Mouse (Mus musculus): ENCODE measurements at regions not wholly inside any gene's neighbourhood (a gene's known extent, or its start where the extent isn't known, plus 50 kb on each side); places are given as distances from the start of the nearest gene placed in this dataset.

GRCm38 (mm10) chr10:51235586-51236575, 244.5 kb upstream of the Gm49339 start:
- H3K4me2 ChIP-seq (ENCODE audit: low read depth, low read length) = no peak overlapping the region
- H3K36me3 ChIP-seq (ENCODE audit: insufficient read depth, low read length) = no peaks in the 10 kb centered on the region
- WGBS = 29% methylated on average over 10 of the region's 10 CpGs
- no peak overlapping the region for H3K9ac ChIP-seq (replicated peaks; ENCODE audit: low read length)
- H3K27me3 ChIP-seq (ENCODE audit: insufficient read depth, low read length) = no peaks in the 10 kb centered on the region
- no peak overlapping the region for H3K4me3 ChIP-seq (ENCODE audit: low read length)
- no peak for TF ChIP-seq CTCF (IDR thresholded peaks at IDR 0.05; ENCODE audit: low read depth)
- H3K9me3 ChIP-seq (ENCODE audit: low read length) = no peaks in the 10 kb centered on the region
- no peaks in the 10 kb centered on the region for H3K4me1 ChIP-seq (ENCODE audit: insufficient read depth, low read length)
- ATAC-seq = peak; percentile 67; the same call in 1 of the 2 replicates
- H3K27ac ChIP-seq = no peak overlapping the region
- peak; percentile 33 for DNase-seq (ENCODE audit: low spot score)

- ATAC-seq (no peak), DNase-seq (ENCODE audit: low spot score) (no peak)
- TF ChIP-seq CTCF (IDR thresholded peaks at IDR 0.05; ENCODE audit: low read depth) = no peak
- Histone ChIP-seq H3K36me3 (ENCODE audit: insufficient read depth, low read length) (no peaks in the 10 kb centered on the region), H3K4me2 (ENCODE audit: low read depth, low read length) (no peak overlapping the region), H3K27me3 (ENCODE audit: insufficient read depth, low read length) (no peaks in the 10 kb centered on the region), H3K4me3 (ENCODE audit: low read length) (no peak overlapping the region), H3K9ac (replicated peaks; ENCODE audit: low read length) (no peak overlapping the region), H3K4me1 (ENCODE audit: insufficient read depth, low read length) (no peaks in the 10 kb centered on the region), H3K27ac (no peak overlapping the region), H3K9me3 (ENCODE audit: low read length) (no peaks in the 10 kb centered on the region)
Measured at GRCm38 (mm10) chr10:51238103-51238502, 242.3 kb upstream of the Gm49339 start.

DNA sequence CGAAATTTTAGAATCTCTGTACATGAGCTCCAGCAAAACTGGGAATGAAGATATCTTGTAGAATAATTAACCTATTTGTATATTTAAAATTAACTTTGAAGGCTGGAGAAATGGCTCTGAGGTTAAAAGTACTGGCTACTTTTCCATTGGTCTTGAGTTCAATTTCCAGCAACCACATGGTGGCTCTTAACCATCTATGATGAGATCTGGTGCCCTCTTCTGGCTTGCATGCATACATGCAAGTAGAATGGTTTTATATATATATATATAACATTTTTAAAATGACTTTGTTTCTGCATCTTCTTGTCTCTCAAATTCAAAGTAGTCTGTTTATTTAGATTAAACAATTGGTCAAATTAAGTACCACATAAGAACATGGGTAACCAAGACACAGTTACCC, 227.0 kb upstream of the Gm49339 start:
- WGBS = 96% methylated on average over 1 of the region's 1 CpGs
- TF ChIP-seq CTCF (IDR thresholded peaks at IDR 0.05; ENCODE audit: low read depth) = no peak
- DNase-seq (ENCODE audit: low spot score) = no peak
- Histone ChIP-seq H3K4me3 (ENCODE audit: low read length) (no peak overlapping the region), H3K27me3 (ENCODE audit: insufficient read depth, low read length) (no peaks in the 10 kb centered on the region), H3K27ac (no peak overlapping the region), H3K36me3 (ENCODE audit: insufficient read depth, low read length) (no peaks in the 10 kb centered on the region), H3K9ac (replicated peaks; ENCODE audit: low read length) (no peak overlapping the region), H3K4me1 (ENCODE audit: insufficient read depth, low read length) (no peaks in the 10 kb centered on the region), H3K9me3 (ENCODE audit: low read length) (no peaks in the 10 kb centered on the region), H3K4me2 (ENCODE audit: low read depth, low read length) (no peak overlapping the region)
- no peak for ATAC-seq

GRCm38 (mm10) chr10:51257587-51258049, 222.8 kb upstream of the Gm49339 start:
- H3K4me3 ChIP-seq (ENCODE audit: low read length) = no peak overlapping the region
- ATAC-seq (peak; percentile 47; the same call in 1 of the 2 replicates), DNase-seq (ENCODE audit: low spot score) (peak; percentile 42)
- TF ChIP-seq CTCF (IDR thresholded peaks at IDR 0.05; ENCODE audit: low read depth) = no peak
- no peaks in the 10 kb centered on the region for H3K36me3 ChIP-seq (ENCODE audit: insufficient read depth, low read length)
- H3K27ac ChIP-seq = no peak overlapping the region
- WGBS = 11% methylated on average over 4 of the region's 4 CpGs
- H3K27me3 ChIP-seq (ENCODE audit: insufficient read depth, low read length) = no peaks in the 10 kb centered on the region
- H3K9ac ChIP-seq (replicated peaks; ENCODE audit: low read length) = no peak overlapping the region
- no peak overlapping the region for H3K4me2 ChIP-seq (ENCODE audit: low read depth, low read length)
- H3K9me3 ChIP-seq (ENCODE audit: low read length) = no peaks in the 10 kb centered on the region
- no peaks in the 10 kb centered on the region for H3K4me1 ChIP-seq (ENCODE audit: insufficient read depth, low read length)

- Histone ChIP-seq H3K4me3 (ENCODE audit: low read length) (no peak overlapping the region), H3K36me3 (ENCODE audit: insufficient read depth, low read length) (no peaks in the 10 kb centered on the region), H3K27ac (no peak overlapping the region), H3K4me1 (ENCODE audit: insufficient read depth, low read length) (no peaks in the 10 kb centered on the region), H3K9me3 (ENCODE audit: low read length) (no peaks in the 10 kb centered on the region), H3K4me2 (ENCODE audit: low read depth, low read length) (no peak overlapping the region), H3K27me3 (ENCODE audit: insufficient read depth, low read length) (no peaks in the 10 kb centered on the region), H3K9ac (replicated peaks; ENCODE audit: low read length) (no peak overlapping the region)
- ATAC-seq (no peak), DNase-seq (ENCODE audit: low spot score) (no peak)
- no peak for TF ChIP-seq CTCF (IDR thresholded peaks at IDR 0.05; ENCODE audit: low read depth)
- WGBS = 95% methylated on average over 1 of the region's 1 CpGs
Measured at GRCm38 (mm10) chr10:51271364-51271763, 209.0 kb upstream of the Gm49339 start.

DNA sequence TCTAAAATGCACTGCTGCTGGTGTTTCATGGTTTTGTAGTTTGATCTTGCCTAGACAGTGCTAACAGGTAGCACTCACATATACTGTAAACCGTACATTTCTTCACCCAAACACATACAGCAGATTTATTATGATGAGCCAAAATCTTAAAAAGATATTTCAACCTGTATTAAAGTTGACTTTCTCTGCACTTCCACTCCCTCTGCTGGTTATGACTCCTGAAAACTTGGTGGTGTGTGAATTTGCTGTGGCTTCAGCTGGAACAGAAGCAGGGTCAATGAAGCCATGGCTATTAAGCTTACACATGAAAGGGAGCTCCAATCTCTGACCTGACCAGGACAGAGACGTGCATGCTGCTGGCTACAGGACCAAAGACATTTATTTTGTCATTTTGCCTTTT, 202.2 kb upstream of the Gm49339 start:
- 58% methylated on average over 2 of the region's 2 CpGs for WGBS
- Histone ChIP-seq H3K27me3 (ENCODE audit: insufficient read depth, low read length) (no peaks in the 10 kb centered on the region), H3K36me3 (ENCODE audit: insufficient read depth, low read length) (no peaks in the 10 kb centered on the region), H3K9ac (replicated peaks; ENCODE audit: low read length) (no peak overlapping the region), H3K9me3 (ENCODE audit: low read length) (no peaks in the 10 kb centered on the region), H3K4me1 (ENCODE audit: insufficient read depth, low read length) (no peaks in the 10 kb centered on the region), H3K4me2 (ENCODE audit: low read depth, low read length) (no peak overlapping the region), H3K4me3 (ENCODE audit: low read length) (no peak overlapping the region), H3K27ac (no peak overlapping the region)
- DNase-seq (ENCODE audit: low spot score) (peak; percentile 19), ATAC-seq (no peak)
- TF ChIP-seq CTCF (IDR thresholded peaks at IDR 0.05; ENCODE audit: low read depth) = peak; percentile 49

- no peaks in the 10 kb centered on the region for H3K27me3 ChIP-seq (ENCODE audit: insufficient read depth, low read length)
- no peak overlapping the region for H3K4me2 ChIP-seq (ENCODE audit: low read depth, low read length)
- no peaks in the 10 kb centered on the region for H3K4me1 ChIP-seq (ENCODE audit: insufficient read depth, low read length)
- WGBS = 68% methylated on average over 1 of the region's 1 CpGs
- no peaks in the 10 kb centered on the region for H3K36me3 ChIP-seq (ENCODE audit: insufficient read depth, low read length)
- no peaks in the 10 kb centered on the region for H3K9me3 ChIP-seq (ENCODE audit: low read length)
- no peak for TF ChIP-seq CTCF (IDR thresholded peaks at IDR 0.05; ENCODE audit: low read depth)
- no peak overlapping the region for H3K9ac ChIP-seq (replicated peaks; ENCODE audit: low read length)
- no peak overlapping the region for H3K27ac ChIP-seq
- DNase-seq (ENCODE audit: low spot score) (no peak), ATAC-seq (no peak)
- H3K4me3 ChIP-seq (ENCODE audit: low read length) = no peak overlapping the region
Measured at GRCm38 (mm10) chr10:51282451-51282850, 198.0 kb upstream of the Gm49339 start.

Measured in hindbrain, postnatal 0 days (tissue).